Mouse (Mus musculus): ENCODE results near the gene Tmem132c. TPM values are rescaled to one million over a fixed set of nuclear protein-coding genes. Genes with fewer than 3 reads are reported as not detected.

Tmem132c gene
- polyA plus RNA-seq, 1 experiment from 2014 or later = 0.68 TPM

GRCm38 (mm10) chr5:127256947-127257610 lies 15.5 kb downstream of the Tmem132c start:
- Histone ChIP-seq H3K27ac (ENCODE audit: low read depth) (no peak overlapping the region), H3K36me3 (ENCODE audit: control insufficient read depth, insufficient read depth, low read length) (no peaks in the 10 kb centered on the region), H3K9me3 (ENCODE audit: control insufficient read depth, low read length) (peaks cover 5% of the 10 kb centered on the region; the same call in 1 of the 2 replicates), H3K4me3 (ENCODE audit: low read depth, low read length) (no peak overlapping the region), H3K9ac (ENCODE audit: low read length) (no peak overlapping the region), H3K27me3 (replicated peaks; ENCODE audit: control insufficient read depth, insufficient read depth, low read length) (no peaks in the 10 kb centered on the region), H3K4me1 (replicated peaks; ENCODE audit: control insufficient read depth, insufficient read depth, low read length) (no peaks in the 10 kb centered on the region), H3K4me2 (ENCODE audit: low read length) (no peak overlapping the region)
- DNase-seq (ENCODE audit: low spot score) (no peak), ATAC-seq (replicated peaks; ENCODE audit: low FRiP score, low TSS enrichment, low read depth) (no peak)
- WGBS = 71% methylated on average over 11 of the region's 11 CpGs

DNA sequence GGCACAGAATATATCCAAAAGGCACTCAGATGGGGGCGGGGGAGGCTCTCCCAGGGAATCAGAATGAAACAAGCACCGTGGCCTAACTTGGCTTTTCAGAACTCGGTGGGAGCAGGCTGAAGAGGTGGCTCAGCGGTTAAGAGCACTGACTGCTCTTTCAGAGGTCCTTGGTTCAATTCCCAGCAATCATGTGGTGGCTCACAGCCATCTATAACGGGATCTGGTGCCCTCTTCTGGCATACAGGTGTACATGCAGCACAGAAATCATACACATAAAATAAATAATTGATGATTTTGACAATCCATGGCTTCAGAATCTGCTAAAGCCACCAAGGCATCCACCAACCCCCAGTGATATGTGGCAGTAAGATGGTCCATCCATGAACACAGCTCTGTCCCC lies 20.5 kb downstream of the Tmem132c start:
- H3K36me3 ChIP-seq (ENCODE audit: control insufficient read depth, insufficient read depth, low read length) = no peaks in the 10 kb centered on the region
- DNase-seq (ENCODE audit: low spot score) (no peak), ATAC-seq (replicated peaks; ENCODE audit: low FRiP score, low TSS enrichment, low read depth) (no peak)
- no peaks in the 10 kb centered on the region for H3K27me3 ChIP-seq (replicated peaks; ENCODE audit: control insufficient read depth, insufficient read depth, low read length)
- 89% methylated on average over 5 of the region's 5 CpGs for WGBS
- 0 out of 2 replicates have a peak, but pooled peaks cover 2% of the 10 kb centered on the region for H3K9me3 ChIP-seq (ENCODE audit: control insufficient read depth, low read length)
- no peak overlapping the region for H3K4me2 ChIP-seq (ENCODE audit: low read length)
- H3K27ac ChIP-seq (ENCODE audit: low read depth) = no peak overlapping the region
- H3K4me3 ChIP-seq (ENCODE audit: low read depth, low read length) = no peak overlapping the region
- no peaks in the 10 kb centered on the region for H3K4me1 ChIP-seq (replicated peaks; ENCODE audit: control insufficient read depth, insufficient read depth, low read length)
- no peak overlapping the region for H3K9ac ChIP-seq (ENCODE audit: low read length)

- Histone ChIP-seq H3K9me3 (ENCODE audit: control insufficient read depth, low read length) (no peaks in the 10 kb centered on the region), H3K4me3 (ENCODE audit: low read depth, low read length) (no peak overlapping the region), H3K4me2 (ENCODE audit: low read length) (no peak overlapping the region), H3K36me3 (ENCODE audit: control insufficient read depth, insufficient read depth, low read length) (no peaks in the 10 kb centered on the region), H3K27me3 (replicated peaks; ENCODE audit: control insufficient read depth, insufficient read depth, low read length) (no peaks in the 10 kb centered on the region), H3K27ac (ENCODE audit: low read depth) (no peak overlapping the region), H3K4me1 (replicated peaks; ENCODE audit: control insufficient read depth, insufficient read depth, low read length) (no peaks in the 10 kb centered on the region), H3K9ac (ENCODE audit: low read length) (no peak overlapping the region)
- WGBS = 43% methylated on average over 3 of the region's 3 CpGs
- DNase-seq (ENCODE audit: low spot score) = no peak
- no peak for ATAC-seq (replicated peaks; ENCODE audit: low FRiP score, low TSS enrichment, low read depth)
These were observed 29.5 kb downstream of the Tmem132c start for GRCm38 (mm10) chr5:127271145-127271544.

DNA sequence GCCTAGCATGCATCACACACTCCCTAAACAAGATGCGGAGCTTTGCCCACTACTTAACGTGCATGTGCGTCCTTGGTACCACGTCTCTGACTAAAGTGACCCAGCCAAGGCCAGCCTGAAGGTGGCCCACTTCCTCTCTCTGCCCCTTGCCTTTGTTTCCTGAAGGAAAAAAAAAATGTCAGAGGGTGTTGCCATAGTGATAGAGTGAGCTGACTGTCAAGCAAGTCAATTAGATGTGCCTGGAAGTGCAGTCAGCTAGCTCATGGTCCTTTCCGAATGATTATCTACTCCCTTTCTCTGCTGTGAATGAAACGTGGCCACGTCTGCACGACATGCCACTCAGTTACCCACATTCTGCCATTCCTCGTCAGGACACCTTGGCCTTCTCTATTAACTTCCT lies 37.9 kb downstream of the Tmem132c start:
- Histone ChIP-seq H3K27ac (ENCODE audit: low read depth) (no peak overlapping the region), H3K27me3 (replicated peaks; ENCODE audit: control insufficient read depth, insufficient read depth, low read length) (no peaks in the 10 kb centered on the region), H3K36me3 (ENCODE audit: control insufficient read depth, insufficient read depth, low read length) (no peaks in the 10 kb centered on the region), H3K4me3 (ENCODE audit: low read depth, low read length) (no peak overlapping the region), H3K9ac (ENCODE audit: low read length) (no peak overlapping the region), H3K4me1 (replicated peaks; ENCODE audit: control insufficient read depth, insufficient read depth, low read length) (no peaks in the 10 kb centered on the region), H3K4me2 (ENCODE audit: low read length) (no peak overlapping the region), H3K9me3 (ENCODE audit: control insufficient read depth, low read length) (no peaks in the 10 kb centered on the region)
- DNase-seq (ENCODE audit: low spot score) = no peak
- no peak for ATAC-seq (replicated peaks; ENCODE audit: low FRiP score, low TSS enrichment, low read depth)
- 90% methylated on average over 9 of the region's 9 CpGs for WGBS

DNA sequence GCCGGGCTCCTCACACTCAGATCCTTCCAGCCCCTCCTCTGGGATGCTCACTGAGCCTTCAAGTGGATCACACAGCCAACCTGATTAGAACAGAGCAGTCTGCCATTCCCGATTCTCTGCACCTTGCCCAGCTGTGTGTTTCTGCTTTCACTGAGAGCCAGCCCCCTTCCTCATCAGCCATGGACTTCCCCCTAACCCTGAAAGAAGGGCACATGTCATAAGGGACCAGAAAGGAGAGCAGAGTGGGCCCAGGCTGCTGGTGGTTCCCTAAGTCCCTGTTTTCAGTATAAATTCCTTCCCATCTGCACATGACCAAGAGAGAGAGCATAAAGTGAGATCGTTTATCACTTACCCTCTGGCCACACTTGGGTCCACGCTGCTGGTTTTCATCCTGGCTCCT lies 39.6 kb downstream of the Tmem132c start:
- H3K9me3 ChIP-seq (ENCODE audit: control insufficient read depth, low read length) = no peaks in the 10 kb centered on the region
- H3K27me3 ChIP-seq (replicated peaks; ENCODE audit: control insufficient read depth, insufficient read depth, low read length) = no peaks in the 10 kb centered on the region
- H3K9ac ChIP-seq (ENCODE audit: low read length) = no peak overlapping the region
- no peak overlapping the region for H3K27ac ChIP-seq (ENCODE audit: low read depth)
- H3K36me3 ChIP-seq (ENCODE audit: control insufficient read depth, insufficient read depth, low read length) = no peaks in the 10 kb centered on the region
- no peak for ATAC-seq (replicated peaks; ENCODE audit: low FRiP score, low TSS enrichment, low read depth)
- WGBS = 59% methylated on average over 4 of the region's 4 CpGs
- H3K4me2 ChIP-seq (ENCODE audit: low read length) = no peak overlapping the region
- no peaks in the 10 kb centered on the region for H3K4me1 ChIP-seq (replicated peaks; ENCODE audit: control insufficient read depth, insufficient read depth, low read length)
- no peak for DNase-seq (ENCODE audit: low spot score)
- H3K4me3 ChIP-seq (ENCODE audit: low read depth, low read length) = no peak overlapping the region

DNA sequence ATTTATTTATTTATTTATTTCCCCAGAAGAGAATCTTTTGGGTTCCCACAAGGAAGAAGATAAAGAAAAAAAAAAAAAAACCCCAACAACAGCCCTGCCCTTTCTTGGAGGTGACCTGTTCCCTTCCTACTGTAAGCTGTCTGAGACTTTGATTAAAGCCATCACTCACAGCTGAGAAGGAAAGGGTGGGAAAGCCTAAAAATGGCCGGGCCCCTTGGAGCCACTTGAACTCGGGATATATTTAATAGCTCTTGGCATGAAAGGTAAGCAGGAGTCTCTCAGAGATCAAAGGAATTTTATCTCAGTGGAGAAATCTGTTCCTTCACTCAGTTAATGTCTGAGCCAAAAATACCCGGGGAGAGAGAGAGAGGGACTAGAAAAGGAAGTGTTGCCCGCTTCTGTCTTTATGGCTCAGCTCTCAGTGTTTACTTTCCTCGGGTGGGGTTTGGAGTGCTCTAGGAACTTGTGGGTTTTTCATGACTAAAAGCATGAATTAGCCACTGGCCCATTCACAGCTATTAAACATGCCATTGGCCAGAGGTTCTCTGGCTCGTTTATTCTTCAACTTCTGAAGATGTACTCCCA lies 41.0 kb downstream of the Tmem132c start:
- no peak overlapping the region for H3K27ac ChIP-seq (ENCODE audit: low read depth)
- peak; percentile 84 for ATAC-seq (replicated peaks; ENCODE audit: low FRiP score, low TSS enrichment, low read depth)
- no peaks in the 10 kb centered on the region for H3K9me3 ChIP-seq (ENCODE audit: control insufficient read depth, low read length)
- no peaks in the 10 kb centered on the region for H3K27me3 ChIP-seq (replicated peaks; ENCODE audit: control insufficient read depth, insufficient read depth, low read length)
- H3K4me2 ChIP-seq (ENCODE audit: low read length) = no peak overlapping the region
- DNase-seq (ENCODE audit: low spot score) = no peak
- H3K9ac ChIP-seq (ENCODE audit: low read length) = no peak overlapping the region
- H3K4me1 ChIP-seq (replicated peaks; ENCODE audit: control insufficient read depth, insufficient read depth, low read length) = no peaks in the 10 kb centered on the region
- H3K36me3 ChIP-seq (ENCODE audit: control insufficient read depth, insufficient read depth, low read length) = no peaks in the 10 kb centered on the region
- WGBS = 16% methylated on average over 6 of the region's 6 CpGs
- no peak overlapping the region for H3K4me3 ChIP-seq (ENCODE audit: low read depth, low read length)

DNA sequence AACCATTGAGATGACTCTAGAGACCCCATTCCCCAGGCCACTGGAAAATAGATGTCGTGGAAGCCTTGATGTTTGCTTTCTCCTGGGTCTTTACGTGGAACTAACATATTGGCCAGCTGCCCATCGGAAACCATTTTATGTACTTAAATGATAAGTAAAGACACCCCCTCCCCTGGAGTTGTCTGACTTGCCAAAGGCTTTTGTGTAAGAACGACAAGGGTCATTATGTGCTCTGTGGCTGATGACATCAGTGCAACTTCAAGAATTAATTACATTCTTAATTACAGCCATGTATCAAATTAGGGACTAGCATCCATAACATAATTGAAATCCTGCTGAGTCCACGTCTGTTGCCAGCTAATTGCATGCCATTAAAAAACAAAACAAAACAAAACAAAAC lies 45.3 kb downstream of the Tmem132c start:
- peaks cover 6% of the 10 kb centered on the region; the same call in 1 of the 2 replicates for H3K9me3 ChIP-seq (ENCODE audit: control insufficient read depth, low read length)
- ATAC-seq (replicated peaks; ENCODE audit: low FRiP score, low TSS enrichment, low read depth) (no peak), DNase-seq (ENCODE audit: low spot score) (no peak)
- H3K27me3 ChIP-seq (replicated peaks; ENCODE audit: control insufficient read depth, insufficient read depth, low read length) = no peaks in the 10 kb centered on the region
- 79% methylated on average over 5 of the region's 5 CpGs for WGBS
- no peaks in the 10 kb centered on the region for H3K36me3 ChIP-seq (ENCODE audit: control insufficient read depth, insufficient read depth, low read length)
- no peaks in the 10 kb centered on the region for H3K4me1 ChIP-seq (replicated peaks; ENCODE audit: control insufficient read depth, insufficient read depth, low read length)
- H3K4me2 ChIP-seq (ENCODE audit: low read length) = no peak overlapping the region
- H3K9ac ChIP-seq (ENCODE audit: low read length) = no peak overlapping the region
- no peak overlapping the region for H3K27ac ChIP-seq (ENCODE audit: low read depth)
- no peak overlapping the region for H3K4me3 ChIP-seq (ENCODE audit: low read depth, low read length)

GRCm38 (mm10) chr5:127289659-127290058 lies 48.1 kb downstream of the Tmem132c start:
- Histone ChIP-seq H3K27me3 (replicated peaks; ENCODE audit: control insufficient read depth, insufficient read depth, low read length) (no peaks in the 10 kb centered on the region), H3K4me1 (replicated peaks; ENCODE audit: control insufficient read depth, insufficient read depth, low read length) (no peaks in the 10 kb centered on the region), H3K4me2 (ENCODE audit: low read length) (no peak overlapping the region), H3K9ac (ENCODE audit: low read length) (no peak overlapping the region), H3K9me3 (ENCODE audit: control insufficient read depth, low read length) (peaks cover 6% of the 10 kb centered on the region; the same call in 1 of the 2 replicates), H3K36me3 (ENCODE audit: control insufficient read depth, insufficient read depth, low read length) (no peaks in the 10 kb centered on the region), H3K27ac (ENCODE audit: low read depth) (no peak overlapping the region), H3K4me3 (ENCODE audit: low read depth, low read length) (no peak overlapping the region)
- ATAC-seq (replicated peaks; ENCODE audit: low FRiP score, low TSS enrichment, low read depth) (no peak), DNase-seq (ENCODE audit: low spot score) (no peak)
- 93% methylated on average over 8 of the region's 8 CpGs for WGBS

All from intestine, embryonic 14.5 days (tissue).